Mouse (Mus musculus): ENCODE data around the gene Apoc1. TPM values are rescaled to one million over a fixed set of nuclear protein-coding genes. Genes with fewer than 3 reads are reported as not detected.

The Apoc1 gene
- total and polyA plus RNA-seq, 3 experiments, result not detected

DNA sequence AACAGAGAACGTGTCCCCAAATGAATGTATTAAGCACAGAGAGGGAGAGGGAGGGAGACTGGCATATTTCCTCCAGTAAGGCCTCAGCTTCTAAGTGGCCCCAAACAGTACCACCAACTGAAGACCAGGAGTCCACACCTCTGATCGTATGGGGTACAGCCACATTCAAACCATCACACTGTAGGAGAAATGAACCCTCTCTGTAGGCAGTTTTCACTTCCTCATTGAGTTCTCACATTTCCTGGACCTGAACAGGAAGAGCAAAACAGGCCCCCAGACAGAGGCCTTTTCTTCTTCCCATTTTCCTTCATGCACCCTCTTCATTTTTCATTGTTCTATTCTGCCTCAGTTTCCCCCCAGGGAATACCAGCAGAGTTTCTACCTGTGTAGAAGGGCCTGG lies 25.0 kb downstream of the Apoc1 start:
- Histone ChIP-seq H3K27ac (ENCODE audit: insufficient read depth, low read depth) (peak overlapping the region; percentile 72), H3K79me2 (replicated peaks; ENCODE audit: control insufficient read depth, extremely low read depth, insufficient read depth, poor library complexity, severe bottlenecking) (peaks cover 22% of the 10 kb centered on the region), H3K9ac (ENCODE audit: insufficient read depth, low read depth) (no peak overlapping the region), H3K4me3 (replicated peaks in 1 of 3; ENCODE audit: low read depth in 2 of 3, low read length in 2 of 3, poor library complexity in 1 of 3) (no peak overlapping the region), H3K36me3 (replicated peaks in 1 of 2; ENCODE audit: control insufficient read depth in 1 of 2, insufficient read depth in 1 of 2, low read length in 1 of 2) (peaks cover 5% of the 10 kb centered on the region in 2 experiments), H3K4me1 (ENCODE audit: control insufficient read depth in 1 of 2, insufficient read depth in 2 of 2) (peaks cover 14 to 45% of the 10 kb centered on the region in 2 experiments; a peak in 3 of 4 replicates), H3K27me3 (replicated peaks) (peaks cover 2% of the 10 kb centered on the region), H3K9me3 (replicated peaks; ENCODE audit: low read length) (no peaks in the 10 kb centered on the region), H3K4me2 (ENCODE audit: insufficient read depth, low read depth, poor library complexity, severe bottlenecking) (no peak overlapping the region)
- dilution Hi-C loops (cut with MboI; ENCODE audit: extremely low pct_ligation_motif_present, extremely low pct_unique_long_range_greater_than_20kb, low sequenced_read_pairs), result no loop called here
- in situ Hi-C loops (cut with MboI; ENCODE audit: low pct_ligation_motif_present, low pct_unique_long_range_greater_than_20kb, low sequenced_read_pairs), result loop anchor here (5.0 kb wide), 2 partner anchors 45 to 205 kb away; no protein-coding TSS in a partner anchor
- peak; percentile 52 for DNase-seq (ENCODE audit: extremely low read depth)
- TF ChIP-seq CHD2 (IDR thresholded peaks at IDR 0.05; ENCODE audit: low read length) (peak; percentile 50; the same call in 1 of the 2 replicates), POLR2A (IDR thresholded peaks at IDR 0.05; ENCODE audit: low read depth, low read length) (no peak), RCOR1 (conservative IDR thresholded peaks at IDR 0.05; ENCODE audit: low read depth, low read length) (0 out of 2 replicates have a peak, but pooled peaks have one; percentile 67), TCF12 (IDR thresholded peaks at IDR 0.05; ENCODE audit: low read depth, low read length) (0 out of 2 replicates have a peak, but pooled peaks have one; percentile 31), UBTF (IDR thresholded peaks at IDR 0.05; ENCODE audit: low read depth, low read length) (no peak), IRF4 (IDR thresholded peaks at IDR 0.05; ENCODE audit: low read depth, low read length) (peak; percentile 91), MAFK (IDR thresholded peaks at IDR 0.05; ENCODE audit: insufficient replicate concordance, low read length) (peak; percentile 45; the same call in 1 of the 2 replicates), SIN3A (IDR thresholded peaks at IDR 0.05; ENCODE audit: low read length) (no peak), NRF1 (IDR thresholded peaks at IDR 0.05; ENCODE audit: low read depth, low read length) (no peak), MAX (IDR thresholded peaks at IDR 0.05; ENCODE audit: low read length) (peak; percentile 50; the same call in 1 of the 2 replicates), ELF1 (IDR thresholded peaks at IDR 0.05; ENCODE audit: low read depth, low read length) (peak; percentile 79), ETS1 (conservative IDR thresholded peaks at IDR 0.05; ENCODE audit: low read depth, low read length) (no peak), CHD1 (IDR thresholded peaks at IDR 0.05; ENCODE audit: low read depth, low read length) (no peak), HCFC1 (IDR thresholded peaks at IDR 0.05; ENCODE audit: low read depth, low read length) (0 out of 2 replicates have a peak, but pooled peaks have one; percentile 22), EP300 (IDR thresholded peaks at IDR 0.05; ENCODE audit: low read length) (peak; percentile 87), NELFE (IDR thresholded peaks at IDR 0.05; ENCODE audit: low read depth, low read length) (peak; percentile 26; the same call in 1 of the 2 replicates), TBP (conservative IDR thresholded peaks at IDR 0.05; ENCODE audit: low read depth, low read length) (0 out of 2 replicates have a peak, but pooled peaks have one; percentile 37)

- no peaks in the 10 kb centered on the region for H3K9me3 ChIP-seq (replicated peaks; ENCODE audit: low read length)
- no peak overlapping the region for H3K9ac ChIP-seq (ENCODE audit: insufficient read depth, low read depth)
- no peak overlapping the region for H3K4me2 ChIP-seq (ENCODE audit: insufficient read depth, low read depth, poor library complexity, severe bottlenecking)
- no peak overlapping the region for H3K4me3 ChIP-seq (replicated peaks in 1 of 3; ENCODE audit: low read depth in 2 of 3, low read length in 2 of 3, poor library complexity in 1 of 3)
- DNase-seq (ENCODE audit: extremely low read depth), result peak; percentile 62
- peak overlapping the region; percentile 72 for H3K27ac ChIP-seq (ENCODE audit: insufficient read depth, low read depth)
- H3K4me1 ChIP-seq (ENCODE audit: control insufficient read depth in 1 of 2, insufficient read depth in 2 of 2), result peaks cover 14 to 49% of the 10 kb centered on the region in 2 experiments; a peak in 3 of 4 replicates
- TF ChIP-seq ZNF384 (IDR thresholded peaks at IDR 0.05; ENCODE audit: low read depth, low read length) (peak; percentile 65), MYC (IDR thresholded peaks at IDR 0.05; ENCODE audit: low read depth, low read length) (no peak), SMC3 (IDR thresholded peaks at IDR 0.05; ENCODE audit: low read depth, low read length) (no peak), MEF2A (IDR thresholded peaks at IDR 0.05; ENCODE audit: borderline replicate concordance, low read depth, low read length) (no peak), BHLHE40 (IDR thresholded peaks at IDR 0.05; ENCODE audit: low read depth, low read length) (no peak), GABPA (IDR thresholded peaks at IDR 0.05; ENCODE audit: insufficient replicate concordance, low read depth, low read length) (no peak), CTCF (conservative IDR thresholded peaks at IDR 0.05 in 1 of 2, IDR thresholded peaks at IDR 0.05 in 1 of 2; ENCODE audit: low read depth in 2 of 2, low read length in 2 of 2) (peak in 1 of 2 experiments; percentile 42; a peak in 2 of 4 replicates)
- dilution Hi-C loops (cut with MboI; ENCODE audit: extremely low pct_ligation_motif_present, extremely low pct_unique_long_range_greater_than_20kb, low sequenced_read_pairs), result no loop called here
- peaks cover 2% of the 10 kb centered on the region for H3K27me3 ChIP-seq (replicated peaks)
- in situ Hi-C loops (cut with MboI; ENCODE audit: low pct_ligation_motif_present, low pct_unique_long_range_greater_than_20kb, low sequenced_read_pairs), result loop anchor here (5.0 kb wide), 2 partner anchors 46 to 206 kb away; no protein-coding TSS in a partner anchor
- peaks cover 29% of the 10 kb centered on the region for H3K79me2 ChIP-seq (replicated peaks; ENCODE audit: control insufficient read depth, extremely low read depth, insufficient read depth, poor library complexity, severe bottlenecking)
- H3K36me3 ChIP-seq (replicated peaks in 1 of 2; ENCODE audit: control insufficient read depth in 1 of 2, insufficient read depth in 1 of 2, low read length in 1 of 2), result peaks cover 9 to 12% of the 10 kb centered on the region in 2 experiments
Observed at GRCm38 (mm10) chr7:19666750-19667149, 25.7 kb downstream of the Apoc1 start.

All from CH12.LX (cell line).